Mouse (Mus musculus) kidney, adult 2 months (tissue): Measurements from ENCODE around the gene Tmem205.

ENCODE experiments used
- CTCF ChIP-seq: fragments of 200-500 bp; conservative IDR thresholded peaks from 2 replicates; pipeline ENCODE4 v1.5.1; 2011; ENCODE audit warnings: low read depth, mild to moderate bottlenecking, control low read depth, low read length, moderate library complexity, mixed read lengths; ENCODE audit not compliant: insufficient read depth, insufficient read length
- POLR2A ChIP-seq: fragments of 200-500 bp; IDR thresholded peaks from one replicate; pipeline ENCODE4 v1.6.1; 2011; ENCODE audit warnings: low read depth, low read length, control low read depth

DNA sequence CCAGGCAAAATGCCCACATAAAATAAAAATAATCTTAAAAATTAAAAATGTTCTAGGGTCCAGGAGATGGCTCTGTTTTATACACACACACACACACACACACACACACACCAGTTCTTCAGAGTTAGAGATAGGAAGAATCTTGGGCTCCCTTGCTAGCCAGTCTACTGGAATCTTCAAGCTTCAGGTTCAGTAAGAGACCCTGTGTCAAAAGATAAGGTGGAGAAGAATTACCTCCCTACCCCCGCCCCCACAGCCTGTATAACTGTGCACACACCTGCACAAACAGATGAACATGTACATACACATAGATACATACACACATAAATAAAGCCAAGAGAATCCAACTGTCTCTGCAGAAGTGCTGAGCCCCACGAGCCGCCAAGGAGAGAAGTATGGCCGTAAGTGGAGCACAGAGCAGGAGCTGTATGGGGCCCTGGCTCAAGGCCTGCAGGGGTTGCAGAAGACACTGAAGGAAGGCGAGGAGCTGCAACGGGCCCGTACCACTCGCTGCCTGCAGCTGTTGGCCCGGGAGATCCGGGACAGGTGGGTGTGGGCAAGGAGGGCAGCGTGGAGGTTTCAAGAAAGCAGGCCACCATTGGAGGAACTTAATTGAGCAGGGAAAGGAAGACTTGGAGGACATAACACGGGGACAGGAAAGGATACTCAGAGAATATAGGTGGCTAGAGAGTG lies 5.2 kb upstream of the Tmem205 start:
- no peak for TF ChIP-seq CTCF
- no peak for TF ChIP-seq POLR2A
